ENCODE assay signal across 9 mouse cellular contexts in genomic region chr1:43555222-43555974, GRCm38 (mm10).
DNase-seq lines count a peak whose midpoint lies in the region; ATAC-seq lines count a peak whose summit lies in the region.
"Had no signal": no experiment of that assay in that cellular context is flagged by ENCODE, and none has a peak within 500 bp of the region (broad histone marks: within the 10 kb centered on the region; RNA-seq: fewer than 3 reads in every experiment).

No protein-coding gene starts in this region.

- no peak overlapping the region for H3K4me2 ChIP-seq in heart, embryonic 15.5 days
- no peak overlapping the region for H3K4me2 ChIP-seq in midbrain, embryonic 14.5 days (ENCODE audit: low read length)
- no peak overlapping the region for H3K4me2 ChIP-seq in hindbrain, embryonic 13.5 days
- H3K4me2 ChIP-seq: neural tube, embryonic 12.5 days had no signal

- no peaks in the 10 kb centered on the region for H3K9me3 ChIP-seq in heart, embryonic 15.5 days (replicated peaks)
- no peaks in the 10 kb centered on the region for H3K9me3 ChIP-seq in midbrain, embryonic 10.5 days (replicated peaks)
- no peaks in the 10 kb centered on the region for H3K9me3 ChIP-seq in midbrain, embryonic 14.5 days (ENCODE audit: control insufficient read depth, low read length)
- no peaks in the 10 kb centered on the region for H3K9me3 ChIP-seq in hindbrain, embryonic 13.5 days
- H3K9me3 ChIP-seq: neural tube, embryonic 12.5 days had no signal

- no peak for DNase-seq in heart, adult 18-20 months
- DNase-seq in midbrain, embryonic 10.5 days (ENCODE audit: low spot score) = peak; percentile 18
- DNase-seq in midbrain, embryonic 14.5 days = no peak
- DNase-seq in mesoderm, embryonic 11.5 days (ENCODE audit: low read depth, low spot score) = peak; percentile 23
- no peak for DNase-seq in cerebellum, adult 11 months
- DNase-seq: lung, adult 18-20 months had no signal

- H3K27me3 ChIP-seq in heart, embryonic 15.5 days = no peaks in the 10 kb centered on the region
- no peaks in the 10 kb centered on the region for H3K27me3 ChIP-seq in midbrain, embryonic 10.5 days (ENCODE audit: low read depth, poor library complexity, severe bottlenecking)
- no peaks in the 10 kb centered on the region for H3K27me3 ChIP-seq in midbrain, embryonic 14.5 days (ENCODE audit: control insufficient read depth, insufficient read depth, low read length)
- no peaks in the 10 kb centered on the region for H3K27me3 ChIP-seq in hindbrain, embryonic 13.5 days
- H3K27me3 ChIP-seq: neural tube, embryonic 12.5 days had no signal

- 51% methylated on average over 12 of the region's 12 CpGs for WGBS in heart, embryonic 15.5 days
- 73% methylated on average over 12 of the region's 12 CpGs for WGBS in midbrain, embryonic 10.5 days
- WGBS in midbrain, embryonic 14.5 days = 69% methylated on average over 12 of the region's 12 CpGs
- WGBS in hindbrain, embryonic 13.5 days = 56% methylated on average over 12 of the region's 12 CpGs

- no peak for ATAC-seq in heart, embryonic 15.5 days (replicated peaks; ENCODE audit: insufficient number of reproducible peaks, insufficient read depth, low FRiP score, low read depth)
- no peak for ATAC-seq in midbrain, embryonic 14.5 days (ENCODE audit: low FRiP score, low TSS enrichment)
- no peak for ATAC-seq in hindbrain, embryonic 13.5 days (ENCODE audit: low FRiP score)

- peaks cover 13% of the 10 kb centered on the region for H3K4me1 ChIP-seq in heart, embryonic 15.5 days (replicated peaks)
- H3K4me1 ChIP-seq in midbrain, embryonic 10.5 days = peaks cover 19% of the 10 kb centered on the region
- H3K4me1 ChIP-seq in midbrain, embryonic 14.5 days (ENCODE audit: control insufficient read depth, insufficient read depth, low read length) = no peaks in the 10 kb centered on the region
- H3K4me1 ChIP-seq in hindbrain, embryonic 13.5 days (replicated peaks) = peaks cover 23% of the 10 kb centered on the region

- H3K4me3 ChIP-seq in heart, embryonic 15.5 days = no peak overlapping the region
- H3K4me3 ChIP-seq in midbrain, embryonic 10.5 days = no peak overlapping the region
- no peak overlapping the region for H3K4me3 ChIP-seq in midbrain, embryonic 14.5 days (replicated peaks; ENCODE audit: low read depth, low read length)
- H3K4me3 ChIP-seq in hindbrain, embryonic 13.5 days = no peak overlapping the region
- H3K4me3 ChIP-seq: neural tube, embryonic 12.5 days had no signal

- peaks cover 12% of the 10 kb centered on the region; the same call in 1 of the 2 replicates for H3K36me3 ChIP-seq in heart, embryonic 15.5 days
- peaks cover 41% of the 10 kb centered on the region for H3K36me3 ChIP-seq in midbrain, embryonic 10.5 days
- H3K36me3 ChIP-seq in midbrain, embryonic 14.5 days (ENCODE audit: control insufficient read depth, insufficient read depth, low read length) = peaks cover 21% of the 10 kb centered on the region
- peaks cover 18% of the 10 kb centered on the region for H3K36me3 ChIP-seq in hindbrain, embryonic 13.5 days

- H3K9ac ChIP-seq in heart, embryonic 15.5 days = no peak overlapping the region
- H3K9ac ChIP-seq in midbrain, embryonic 14.5 days (replicated peaks; ENCODE audit: low read length) = no peak overlapping the region
- peak overlapping the region; percentile 13; the same call in 1 of the 2 replicates for H3K9ac ChIP-seq in hindbrain, embryonic 13.5 days
- H3K9ac ChIP-seq: neural tube, embryonic 12.5 days had no signal

- H3K27ac ChIP-seq in heart, embryonic 15.5 days = peak overlapping the region; percentile 41
- H3K27ac ChIP-seq in midbrain, embryonic 10.5 days (replicated peaks) = peak overlapping the region; percentile 34; the same call in 1 of the 2 replicates
- no peak overlapping the region; the same call in 1 of the 2 replicates for H3K27ac ChIP-seq in midbrain, embryonic 14.5 days (replicated peaks; ENCODE audit: low read depth, low read length)
- peak overlapping the region; percentile 23; the same call in 1 of the 2 replicates for H3K27ac ChIP-seq in hindbrain, embryonic 13.5 days
- H3K27ac ChIP-seq: neural tube, embryonic 12.5 days had no signal

Comparison
In these comparisons a context has a peak if more than half of its experiments do, and no peak if none do; other contexts are left out.
1. DNase-seq: peak in midbrain, embryonic 10.5 days (single experiment) and mesoderm, embryonic 11.5 days (single experiment); none in heart, adult 18-20 months (0 of 2), midbrain, embryonic 14.5 days (single experiment) and cerebellum, adult 11 months (single experiment).